8 mouse cellular contexts compared by ENCODE assay signal in genomic region chr8:70329124-70329834, GRCm38 (mm10). TPM values are rescaled to one million over a fixed set of nuclear protein-coding genes. Genes with fewer than 3 reads are reported as not detected.
DNase-seq lines count a peak whose midpoint lies in the region; ATAC-seq and TF ChIP-seq lines count a peak whose summit lies in the region.

Gene Gdf1, plus strand, starts transcription at chr8:70329817.

- intact Hi-C loops in heart, adult 2 months (cut with DNase I): no loop called here
- intact Hi-C loops in gastrocnemius, postnatal 36 days (cut with DNase I): no loop called here

- TF ChIP-seq CTCF in heart, adult 2 months (IDR thresholded peaks at IDR 0.05): no peak
- TF ChIP-seq CTCF in testis, adult 2 months (IDR thresholded peaks at IDR 0.05; ENCODE audit: control insufficient read depth, insufficient read depth, insufficient replicate concordance, low read depth, low read length): no peak

- TF ChIP-seq EP300 in heart, adult 2 months (IDR thresholded peaks at IDR 0.05; ENCODE audit: insufficient read depth, low read depth, low read length): no peak

- no peak for TF ChIP-seq POLR2A in heart, adult 2 months (IDR thresholded peaks at IDR 0.05; ENCODE audit: insufficient read depth, low read depth, low read length)
- no peak for TF ChIP-seq POLR2A in testis, adult 2 months (IDR thresholded peaks at IDR 0.05; ENCODE audit: control insufficient read depth, low read depth, low read length)

- H3K4me1 ChIP-seq in heart, embryonic 10.5 days: peaks cover 32% of the 10 kb centered on the region
- H3K4me1 ChIP-seq in heart, adult 2 months (ENCODE audit: control insufficient read depth, insufficient read depth, low read length): no peaks in the 10 kb centered on the region
- H3K4me1 ChIP-seq in testis, adult 2 months (ENCODE audit: control insufficient read depth, insufficient read depth, low read length): peaks cover 35% of the 10 kb centered on the region
- H3K4me1 ChIP-seq in limb, embryonic 13.5 days: peaks cover 26% of the 10 kb centered on the region

- no peak within 1 kb of the TSS for H3K9ac ChIP-seq in heart, adult 2 months (ENCODE audit: low read depth, low read length)
- peak within 1 kb of the TSS; percentile 61 for H3K9ac ChIP-seq in limb, embryonic 13.5 days

- no peaks in the 10 kb centered on the region for H3K9me3 ChIP-seq in heart, embryonic 10.5 days
- no peaks in the 10 kb centered on the region for H3K9me3 ChIP-seq in limb, embryonic 13.5 days

- peaks cover 26% of the 10 kb centered on the region; the same call in 1 of the 2 replicates for H3K27me3 ChIP-seq in heart, embryonic 10.5 days (ENCODE audit: insufficient read depth, poor library complexity, severe bottlenecking)
- no peaks in the 10 kb centered on the region for H3K27me3 ChIP-seq in heart, adult 2 months (ENCODE audit: control insufficient read depth, insufficient read depth, low read length)
- no peaks in the 10 kb centered on the region for H3K27me3 ChIP-seq in testis, adult 2 months (ENCODE audit: control insufficient read depth, insufficient read depth, low read length)
- H3K27me3 ChIP-seq in limb, embryonic 13.5 days: peaks cover 7% of the 10 kb centered on the region

- H3K36me3 ChIP-seq in heart, embryonic 10.5 days: peaks cover 44% of the 10 kb centered on the region
- no peaks in the 10 kb centered on the region for H3K36me3 ChIP-seq in heart, adult 2 months (ENCODE audit: control insufficient read depth, insufficient read depth, low read length)
- peaks cover 2% of the 10 kb centered on the region for H3K36me3 ChIP-seq in testis, adult 2 months (ENCODE audit: control insufficient read depth, insufficient read depth, low read length)
- H3K36me3 ChIP-seq in limb, embryonic 13.5 days: peaks cover 68% of the 10 kb centered on the region

- no peak for ATAC-seq in limb, embryonic 13.5 days (ENCODE audit: low FRiP score, low read depth)

- peak; percentile 84 for DNase-seq in heart, embryonic 10.5 days (ENCODE audit: low spot score)
- DNase-seq in heart, adult 2 months: no peak
- DNase-seq in testis, postnatal 10 days (ENCODE audit: low spot score): no peak
- no peak for DNase-seq in thymus, postnatal 0 days (ENCODE audit: low spot score)
- DNase-seq in gastrocnemius, postnatal 36 days: no peak
- no peak for DNase-seq in kidney, postnatal 14 days

- H3K79me2 ChIP-seq in heart, adult 2 months (replicated peaks; ENCODE audit: control insufficient read depth, insufficient read depth, low read length): no peaks in the 10 kb centered on the region

- H3K4me2 ChIP-seq in limb, embryonic 13.5 days (replicated peaks): peak within 1 kb of the TSS; percentile 57

- H3K27ac ChIP-seq in heart, embryonic 10.5 days: peak within 1 kb of the TSS; percentile 77
- no peak within 1 kb of the TSS for H3K27ac ChIP-seq in heart, adult 2 months
- H3K27ac ChIP-seq in testis, adult 2 months (ENCODE audit: control insufficient read depth, insufficient read depth, low read depth, low read length): no peak within 1 kb of the TSS
- H3K27ac ChIP-seq in limb, embryonic 13.5 days: peak within 1 kb of the TSS; percentile 10; the same call in 1 of the 2 replicates

- H3K4me3 ChIP-seq in heart, embryonic 10.5 days: peak within 1 kb of the TSS; percentile 49
- H3K4me3 ChIP-seq in heart, adult 2 months: no peak within 1 kb of the TSS
- peak within 1 kb of the TSS; percentile 26; the same call in 1 of the 2 replicates for H3K4me3 ChIP-seq in testis, adult 2 months (ENCODE audit: control insufficient read depth, low read depth, low read length)
- H3K4me3 ChIP-seq in limb, embryonic 13.5 days: peak within 1 kb of the TSS; percentile 25

- WGBS in heart, embryonic 10.5 days: 25% methylated on average over 14 of the region's 14 CpGs
- 34% methylated on average over 14 of the region's 14 CpGs for WGBS in heart, adult 2 months
- WGBS in limb, embryonic 13.5 days: 31% methylated on average over 14 of the region's 14 CpGs

RNA-seq across cellular contexts. Expression of gene Gdf1, which starts in this region (rescaled TPM):
- polyA plus RNA-seq in heart, embryonic 10.5 days (2016; fragmentation: Nextera tagmentation; extraction: Ambion mirVana): 1.9 and 4.2 TPM in 2 replicates
- total RNA-seq in heart, adult 2 months (2021): not detected
- polyA plus RNA-seq in heart, adult 2 months (2012; rRNA removed): 0.14 TPM in 1 of 2 replicates, not detected in the other
- 0.20 and 0.24 TPM in 2 replicates for polyA plus RNA-seq in testis, adult 2 months (2012; rRNA removed)
- 0.78 and 2.7 TPM in 2 replicates for polyA plus RNA-seq in limb, embryonic 13.5 days (2015; fragmentation: Nextera tagmentation; extraction: Ambion mirVana)
- 0.13 TPM in 1 of 2 replicates, not detected in the other for polyA plus RNA-seq in thymus, postnatal 0 days (2015; fragmentation: Nextera tagmentation; extraction: Ambion mirVana)
- 1 to 10 TPM in 1 of 2 experiments, under 1 TPM in 1; 0.52 to 3.9 TPM for total RNA-seq in gastrocnemius, postnatal 36 days (2021)

Comparison
In these comparisons a context has a peak if more than half of its experiments do, and no peak if none do; other contexts are left out.
1. H3K27ac ChIP-seq: peak in heart, embryonic 10.5 days (single experiment) and limb, embryonic 13.5 days (single experiment); none in heart, adult 2 months (single experiment) and testis, adult 2 months (single experiment).